Mouse (Mus musculus) midbrain, postnatal 0 days (tissue): ENCODE measurements around the gene Syt8. TPM values are rescaled to one million over a fixed set of nuclear protein-coding genes. Genes with fewer than 3 reads are reported as not detected.
A peak's percentile ranks its signal among the peaks of the same experiment; 100 is the strongest.

ENCODE experiments used
- ATAC-seq: fragments of 200-750 bp; cut with Nextera tagmentation; 2 replicates; pipeline ENCODE4 v1.8.0; 2017; ENCODE audit warnings: moderate number of reproducible peaks, mild to moderate bottlenecking, moderate TSS enrichment, moderate library complexity; ENCODE audit not compliant: low FRiP score
- DNase-seq: peaks from one replicate; pipeline ENCODE4 v3.0.0-alpha.2; 2015; ENCODE audit warnings: low spot score
- H3K27ac ChIP-seq: fragments of 300-500 bp; sonication (generic); 2 replicates; pipeline ENCODE4 v1.5.1; 2014; ENCODE audit warnings: low read depth, mild to moderate bottlenecking, low read length, mixed read lengths
- H3K27me3 ChIP-seq: fragments of 300-500 bp; sonication (generic); 2 replicates; pipeline ENCODE4 v1.6.1; 2014; ENCODE audit warnings: low read length, control low read depth, mixed read lengths; ENCODE audit not compliant: insufficient read depth
- H3K36me3 ChIP-seq: fragments of 300-500 bp; sonication (generic); 2 replicates; pipeline ENCODE4 v1.6.1; 2014; ENCODE audit warnings: low read length, control low read depth, mixed read lengths; ENCODE audit not compliant: insufficient read depth
- H3K4me1 ChIP-seq: fragments of 300-500 bp; sonication (generic); 2 replicates; pipeline ENCODE4 v1.6.1; 2014; ENCODE audit warnings: mild to moderate bottlenecking, control low read depth, antibody characterized with exemption, low read length, mixed read lengths; ENCODE audit not compliant: insufficient read depth
- H3K4me2 ChIP-seq: fragments of 300-500 bp; sonication (generic); 2 replicates; pipeline ENCODE4 v1.6.1; 2014; ENCODE audit warnings: low read depth, mild to moderate bottlenecking, low read length, mixed read lengths; ENCODE audit not compliant: poor library complexity, severe bottlenecking
- H3K4me3 ChIP-seq: fragments of 300-500 bp; sonication (generic); 2 replicates; pipeline ENCODE4 v1.5.1; 2014; ENCODE audit warnings: low read depth, mild to moderate bottlenecking, low read length, moderate library complexity
- H3K9ac ChIP-seq: fragments of 300-500 bp; sonication (generic); replicated peaks from 2 replicates; pipeline ENCODE4 v1.6.1; 2014; ENCODE audit warnings: mild to moderate bottlenecking, low read length, moderate library complexity, mixed read lengths; ENCODE audit not compliant: poor library complexity, severe bottlenecking
- H3K9me3 ChIP-seq: fragments of 300-500 bp; sonication (generic); 2 replicates; pipeline ENCODE4 v1.6.1; 2016; ENCODE audit warnings: low read length, control low read depth
- CTCF ChIP-seq: IDR thresholded peaks from 2 replicates; pipeline ENCODE4 v1.5.1; 2016; ENCODE audit warnings: antibody characterized with exemption, mild to moderate bottlenecking
- WGBS: fragments of 180-500 bp; shearing (Covaris S2); extraction: QIAGEN DNeasy Blood & Tissue Kit; methylation state at CpG from one replicate; pipeline ENCODE4 v1.1.7; 2014; 5-methylcytosine and 5-hydroxymethylcytosine counted together
- polyA plus RNA-seq: library from polyadenylated mRNA; unstranded; fragments of >200 nt; fragmentation: Nextera tagmentation; extraction: Ambion mirVana; gene quantifications from 2 replicates; pipeline ENCODE4 v1.2.1, GENCODE M21; 2015
- total RNA-seq: library from RNA; depleted of rRNA; stranded (reverse); fragments of >200 nt; gene quantifications from 2 replicates; pipeline ENCODE4 v1.2.3, GENCODE M21; 2014

Syt8 gene
- total and polyA plus RNA-seq, 2 experiments from 2014 or later = not detected

DNA sequence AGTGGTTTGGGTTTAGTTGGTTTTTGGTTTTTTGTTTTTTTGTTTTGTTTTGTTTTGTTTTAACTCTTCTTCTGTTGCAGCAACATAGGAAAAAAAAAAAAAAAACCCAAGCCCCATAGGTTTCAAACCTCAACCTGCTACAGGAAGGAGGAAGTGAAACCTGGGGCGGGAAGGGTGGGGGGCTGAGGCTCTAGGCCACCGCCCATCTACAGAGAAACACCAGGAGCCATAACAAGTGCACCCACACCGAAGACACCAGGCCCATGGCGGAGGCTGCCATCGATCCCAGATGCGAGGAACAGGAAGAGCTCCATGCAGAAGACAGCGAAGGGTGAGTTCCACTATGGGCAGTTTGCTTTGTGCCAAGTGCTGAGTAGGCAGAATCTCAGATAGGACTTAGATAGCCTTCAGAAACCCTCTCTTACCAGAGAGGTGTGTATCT lies 26.0 kb downstream of the Syt8 start, which contains the start of gene Lsp1:
Gene Lsp1 (plus strand): TSS at position 174 of the 442 bp plus-strand sequence.
- H3K9me3 ChIP-seq = no peaks in the 10 kb centered on the region
- H3K9ac ChIP-seq = no peak within 1 kb of the TSS
- no peak for ATAC-seq
- H3K4me3 ChIP-seq = no peak within 1 kb of the TSS
- DNase-seq = no peak
- H3K36me3 ChIP-seq = no peaks in the 10 kb centered on the region
- no peak within 1 kb of the TSS for H3K4me2 ChIP-seq
- TF ChIP-seq CTCF = no peak
- no peak within 1 kb of the TSS for H3K27ac ChIP-seq
- 0 out of 2 replicates have a peak, but pooled peaks cover 3% of the 10 kb centered on the region for H3K27me3 ChIP-seq
- WGBS = 98% methylated on average over 7 of the region's 7 CpGs
- H3K4me1 ChIP-seq = no peaks in the 10 kb centered on the region

GRCm38 (mm10) chr7:142461446-142461845 lies 26.8 kb downstream of the Syt8 start:
- H3K27me3 ChIP-seq = 0 out of 2 replicates have a peak, but pooled peaks cover 3% of the 10 kb centered on the region
- H3K4me2 ChIP-seq = no peak overlapping the region
- H3K4me1 ChIP-seq = no peaks in the 10 kb centered on the region
- no peaks in the 10 kb centered on the region for H3K9me3 ChIP-seq
- TF ChIP-seq CTCF = no peak
- 96% methylated on average over 2 of the region's 2 CpGs for WGBS
- no peak for ATAC-seq
- H3K27ac ChIP-seq = no peak overlapping the region
- DNase-seq = no peak
- H3K4me3 ChIP-seq = no peak overlapping the region
- no peak overlapping the region for H3K9ac ChIP-seq
- no peaks in the 10 kb centered on the region for H3K36me3 ChIP-seq

- DNase-seq = no peak
- H3K9ac ChIP-seq = no peak overlapping the region
- H3K4me1 ChIP-seq = no peaks in the 10 kb centered on the region
- 90% methylated on average over 6 of the region's 6 CpGs for WGBS
- no peak overlapping the region for H3K27ac ChIP-seq
- no peak for TF ChIP-seq CTCF
- H3K4me3 ChIP-seq = no peak overlapping the region
- 0 out of 2 replicates have a peak, but pooled peaks cover 3% of the 10 kb centered on the region for H3K27me3 ChIP-seq
- no peaks in the 10 kb centered on the region for H3K9me3 ChIP-seq
- no peak overlapping the region for H3K4me2 ChIP-seq
- no peak for ATAC-seq
- H3K36me3 ChIP-seq = no peaks in the 10 kb centered on the region
These were observed 27.5 kb downstream of the Syt8 start for GRCm38 (mm10) chr7:142462190-142462589.

DNA sequence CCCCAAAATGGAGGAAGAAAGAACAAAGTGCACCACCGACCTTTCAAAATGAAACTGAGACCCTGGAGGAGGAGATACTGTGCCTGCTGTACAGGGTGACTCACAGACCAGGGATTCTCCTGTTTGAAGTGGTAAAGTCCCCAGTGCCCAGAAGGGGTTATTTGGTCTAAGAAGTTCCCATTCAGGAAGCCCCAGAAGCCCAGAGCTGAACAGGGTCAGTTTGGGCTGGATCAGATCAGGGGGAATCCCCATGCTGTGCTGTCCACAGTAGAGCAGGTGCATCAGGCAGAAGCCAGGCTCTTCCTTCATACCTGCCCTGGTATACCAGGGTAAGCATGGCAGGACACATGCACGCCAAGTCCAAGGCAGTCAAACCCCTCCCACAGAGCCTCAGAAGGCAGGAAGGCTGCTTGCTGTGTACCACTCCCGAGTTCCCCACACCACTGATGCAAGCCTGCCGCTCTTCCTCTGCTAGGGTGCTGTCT lies 28.0 kb downstream of the Syt8 start:
- ATAC-seq (no peak), DNase-seq (no peak)
- Histone ChIP-seq H3K27ac (no peak overlapping the region), H3K4me1 (no peaks in the 10 kb centered on the region), H3K36me3 (no peaks in the 10 kb centered on the region), H3K4me3 (no peak overlapping the region), H3K4me2 (no peak overlapping the region), H3K27me3 (0 out of 2 replicates have a peak, but pooled peaks cover 3% of the 10 kb centered on the region), H3K9ac (no peak overlapping the region), H3K9me3 (no peaks in the 10 kb centered on the region)
- 62% methylated on average over 4 of the region's 4 CpGs for WGBS
- TF ChIP-seq CTCF = no peak

DNA sequence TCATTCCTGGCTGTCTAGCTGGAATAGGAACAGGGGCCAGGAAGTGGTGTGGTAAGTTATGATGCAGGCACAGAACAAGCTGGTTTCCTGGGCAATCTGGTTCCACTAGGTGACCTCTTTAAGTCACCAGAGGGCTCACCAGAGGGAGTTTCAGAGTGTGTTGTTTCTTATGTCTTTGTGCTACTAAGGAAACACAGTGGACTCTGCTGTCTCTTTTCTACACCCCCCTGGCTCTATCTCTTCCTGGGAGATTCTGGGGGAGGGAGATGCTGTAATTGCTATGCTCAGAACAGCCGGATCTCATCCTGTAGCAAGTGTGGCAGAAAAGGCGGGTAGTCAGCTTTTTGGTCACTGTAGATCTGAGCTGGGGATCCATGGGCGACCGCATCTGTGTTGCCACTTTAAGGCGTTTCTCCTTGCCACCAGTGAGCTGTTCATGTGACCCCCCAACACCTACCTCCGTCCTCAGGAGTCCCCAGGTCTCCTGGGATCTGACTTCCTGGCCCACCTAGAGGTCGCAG lies 35.6 kb downstream of the Syt8 start:
- no peaks in the 10 kb centered on the region for H3K36me3 ChIP-seq
- H3K9me3 ChIP-seq = no peaks in the 10 kb centered on the region
- no peak for TF ChIP-seq CTCF
- H3K4me3 ChIP-seq = no peak overlapping the region
- H3K27me3 ChIP-seq = no peaks in the 10 kb centered on the region
- ATAC-seq (no peak), DNase-seq (no peak)
- no peak overlapping the region for H3K27ac ChIP-seq
- H3K4me2 ChIP-seq = no peak overlapping the region
- H3K9ac ChIP-seq = no peak overlapping the region
- H3K4me1 ChIP-seq = no peaks in the 10 kb centered on the region
- 81% methylated on average over 7 of the region's 7 CpGs for WGBS

DNA sequence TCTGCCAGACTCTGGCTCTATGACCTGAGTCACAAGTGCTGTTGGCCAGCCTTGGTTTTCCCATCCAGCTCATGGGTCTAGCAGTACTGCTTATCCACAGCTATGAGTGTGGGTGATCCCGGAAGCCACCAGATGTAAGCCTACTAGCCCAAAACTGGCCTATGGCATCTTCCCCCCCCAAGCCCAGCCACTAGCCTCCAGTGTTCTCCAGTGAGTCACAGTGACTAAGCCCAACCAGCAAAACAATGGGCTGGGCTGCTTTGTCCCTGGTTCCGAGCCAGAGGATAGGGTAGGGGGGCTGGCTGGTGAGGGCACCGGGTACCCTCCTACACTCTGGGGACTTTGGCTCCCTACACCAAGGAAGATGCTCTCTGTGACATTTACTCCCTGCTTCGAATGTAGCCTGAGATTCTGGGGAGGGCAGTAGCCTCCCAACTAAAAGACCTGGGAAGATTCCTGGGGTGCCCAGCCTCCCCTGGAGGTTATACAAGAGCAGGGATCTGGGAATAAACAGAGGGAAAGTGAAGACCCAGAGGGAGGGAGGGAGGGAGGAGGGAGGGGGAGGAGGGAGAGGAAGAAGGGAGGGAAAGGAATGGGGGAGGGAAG lies 36.3 kb downstream of the Syt8 start:
- H3K9ac ChIP-seq = no peak overlapping the region
- no peaks in the 10 kb centered on the region for H3K36me3 ChIP-seq
- no peak for TF ChIP-seq CTCF
- no peak overlapping the region for H3K27ac ChIP-seq
- no peaks in the 10 kb centered on the region for H3K27me3 ChIP-seq
- H3K4me3 ChIP-seq = no peak overlapping the region
- peak; percentile 70 for DNase-seq
- WGBS = 22% methylated on average over 4 of the region's 4 CpGs
- ATAC-seq = peak; percentile 76
- no peak overlapping the region for H3K4me2 ChIP-seq
- no peaks in the 10 kb centered on the region for H3K9me3 ChIP-seq
- H3K4me1 ChIP-seq = no peaks in the 10 kb centered on the region
